Mouse (Mus musculus) macrophage (primary cell): ENCODE results near the gene Znrf4. TPM values are rescaled to one million over a fixed set of nuclear protein-coding genes. Genes with fewer than 3 reads are reported as not detected.

ENCODE experiments used
- H3K27ac ChIP-seq: fragments of 350-480 bp; formaldehyde crosslinking; 2 replicates; pipeline ENCODE4 v1.9.0; 2021
- H3K36me3 ChIP-seq: fragments of 350-480 bp; formaldehyde crosslinking; 2 replicates; pipeline ENCODE4 v1.9.0; 2021; ENCODE audit errors: inconsistent target
- H3K4me3 ChIP-seq: fragments of 350-480 bp; formaldehyde crosslinking; 2 replicates; pipeline ENCODE4 v1.9.0; 2021; ENCODE audit errors: inconsistent target
- H3K79me2 ChIP-seq: fragments of 350-480 bp; formaldehyde crosslinking; 2 replicates; pipeline ENCODE4 v1.9.0; 2021; ENCODE audit errors: inconsistent target
- WGBS: methylation state at CpG from one replicate; pipeline ENCODE4 v1.1.7; 2026; ENCODE audit warnings: inconsistent platforms; ENCODE audit not compliant: missing documents; 5-methylcytosine and 5-hydroxymethylcytosine counted together
- polyA plus RNA-seq: library from polyadenylated mRNA; stranded (reverse); fragments of 250-400 nt; gene quantifications from 3 replicates; pipeline ENCODE4 v1.2.4, GENCODE M21; 2018; ENCODE audit warnings: inconsistent platforms

Znrf4 gene
- polyA plus RNA-seq, 1 experiment from 2014 or later, result not detected

- Histone ChIP-seq H3K27ac (no peak overlapping the region), H3K79me2 (no peaks in the 10 kb centered on the region), H3K4me3 (no peak overlapping the region), H3K36me3 (no peaks in the 10 kb centered on the region)
- WGBS, result 89% methylated on average over 5 of the region's 5 CpGs
Measured at GRCm38 (mm10) chr17:56471136-56471535, 41.1 kb downstream of the Znrf4 start.

- H3K36me3 ChIP-seq, result no peaks in the 10 kb centered on the region
- H3K4me3 ChIP-seq, result no peak overlapping the region
- H3K27ac ChIP-seq, result no peak overlapping the region
- H3K79me2 ChIP-seq, result no peaks in the 10 kb centered on the region
- 70% methylated on average over 10 of the region's 10 CpGs for WGBS
Measured at GRCm38 (mm10) chr17:56470571-56470970, 41.7 kb downstream of the Znrf4 start.

GRCm38 (mm10) chr17:56470001-56470436, 42.2 kb downstream of the Znrf4 start:
- H3K36me3 ChIP-seq, result no peaks in the 10 kb centered on the region
- H3K27ac ChIP-seq, result no peak overlapping the region
- H3K4me3 ChIP-seq, result no peak overlapping the region
- H3K79me2 ChIP-seq, result no peaks in the 10 kb centered on the region
- WGBS, result 26% methylated on average over 25 of the region's 26 CpGs

- no peak overlapping the region for H3K27ac ChIP-seq
- no peaks in the 10 kb centered on the region for H3K36me3 ChIP-seq
- 65% methylated on average over 7 of the region's 8 CpGs for WGBS
- H3K79me2 ChIP-seq, result no peaks in the 10 kb centered on the region
- H3K4me3 ChIP-seq, result no peak overlapping the region
Measured at GRCm38 (mm10) chr17:56469275-56469674, 43.0 kb downstream of the Znrf4 start.

GRCm38 (mm10) chr17:56468870-56469269, 43.4 kb downstream of the Znrf4 start:
- WGBS, result 7% methylated on average over 7 of the region's 7 CpGs
- H3K4me3 ChIP-seq, result no peak overlapping the region
- no peak overlapping the region for H3K27ac ChIP-seq

GRCm38 (mm10) chr17:56468380-56468779, 43.9 kb downstream of the Znrf4 start:
- 93% methylated on average over 9 of the region's 9 CpGs for WGBS
- Histone ChIP-seq H3K27ac (no peak overlapping the region), H3K36me3 (no peaks in the 10 kb centered on the region), H3K79me2 (no peaks in the 10 kb centered on the region), H3K4me3 (no peak overlapping the region)

More at GRCm38 (mm10) chr17:56468870-56469269, 43.4 kb downstream of the Znrf4 start:
- Histone ChIP-seq H3K36me3 (no peaks in the 10 kb centered on the region), H3K79me2 (no peaks in the 10 kb centered on the region)

GRCm38 (mm10) chr17:56467456-56467884, 44.8 kb downstream of the Znrf4 start:
- Histone ChIP-seq H3K4me3 (no peak overlapping the region), H3K27ac (no peak overlapping the region), H3K36me3 (no peaks in the 10 kb centered on the region), H3K79me2 (no peaks in the 10 kb centered on the region)
- 94% methylated on average over 2 of the region's 7 CpGs for WGBS

- no peaks in the 10 kb centered on the region for H3K79me2 ChIP-seq
- no peak overlapping the region for H3K27ac ChIP-seq
- WGBS, result 84% methylated on average over 5 of the region's 6 CpGs
Measured at GRCm38 (mm10) chr17:56466747-56467146, 45.5 kb downstream of the Znrf4 start.

GRCm38 (mm10) chr17:56464817-56465216, 47.4 kb downstream of the Znrf4 start:
- Histone ChIP-seq H3K36me3 (no peaks in the 10 kb centered on the region), H3K4me3 (no peak overlapping the region), H3K79me2 (no peaks in the 10 kb centered on the region), H3K27ac (no peak overlapping the region)
- WGBS, result 93% methylated on average over 7 of the region's 7 CpGs

More at GRCm38 (mm10) chr17:56466747-56467146, 45.5 kb downstream of the Znrf4 start:
- Histone ChIP-seq H3K36me3 (no peaks in the 10 kb centered on the region), H3K4me3 (no peak overlapping the region)

GRCm38 (mm10) chr17:56464345-56464744, 47.9 kb downstream of the Znrf4 start:
- WGBS, result 78% methylated on average over 2 of the region's 2 CpGs
- H3K79me2 ChIP-seq, result no peaks in the 10 kb centered on the region
- H3K4me3 ChIP-seq, result no peak overlapping the region
- no peaks in the 10 kb centered on the region for H3K36me3 ChIP-seq
- no peak overlapping the region for H3K27ac ChIP-seq

GRCm38 (mm10) chr17:56463500-56463899, 48.7 kb downstream of the Znrf4 start:
- WGBS, result 100% methylated on average over 1 of the region's 1 CpGs
- H3K79me2 ChIP-seq, result no peaks in the 10 kb centered on the region
- no peaks in the 10 kb centered on the region for H3K36me3 ChIP-seq
- H3K27ac ChIP-seq, result no peak overlapping the region
- H3K4me3 ChIP-seq, result no peak overlapping the region

GRCm38 (mm10) chr17:56462835-56463455, 49.3 kb downstream of the Znrf4 start:
- peak overlapping the region; percentile 30; the same call in 1 of the 2 replicates for H3K4me3 ChIP-seq
- WGBS, result 42% methylated on average over 17 of the region's 17 CpGs
- no peaks in the 10 kb centered on the region for H3K36me3 ChIP-seq
- H3K79me2 ChIP-seq, result no peaks in the 10 kb centered on the region
- no peak overlapping the region for H3K27ac ChIP-seq

GRCm38 (mm10) chr17:56461771-56462743, 50.2 kb downstream of the Znrf4 start:
- Histone ChIP-seq H3K79me2 (no peaks in the 10 kb centered on the region), H3K4me3 (peak overlapping the region; percentile 30), H3K27ac (peak overlapping the region; percentile 45), H3K36me3 (no peaks in the 10 kb centered on the region)
- 1% methylated on average over 77 of the region's 77 CpGs for WGBS
